Mouse (Mus musculus) thymus, postnatal 4 days (tissue): ENCODE data around the gene Podxl2.

Experiments
- DNase-seq: peaks from one replicate; pipeline ENCODE4 v3.0.0; 2021

Gene Podxl2

DNA sequence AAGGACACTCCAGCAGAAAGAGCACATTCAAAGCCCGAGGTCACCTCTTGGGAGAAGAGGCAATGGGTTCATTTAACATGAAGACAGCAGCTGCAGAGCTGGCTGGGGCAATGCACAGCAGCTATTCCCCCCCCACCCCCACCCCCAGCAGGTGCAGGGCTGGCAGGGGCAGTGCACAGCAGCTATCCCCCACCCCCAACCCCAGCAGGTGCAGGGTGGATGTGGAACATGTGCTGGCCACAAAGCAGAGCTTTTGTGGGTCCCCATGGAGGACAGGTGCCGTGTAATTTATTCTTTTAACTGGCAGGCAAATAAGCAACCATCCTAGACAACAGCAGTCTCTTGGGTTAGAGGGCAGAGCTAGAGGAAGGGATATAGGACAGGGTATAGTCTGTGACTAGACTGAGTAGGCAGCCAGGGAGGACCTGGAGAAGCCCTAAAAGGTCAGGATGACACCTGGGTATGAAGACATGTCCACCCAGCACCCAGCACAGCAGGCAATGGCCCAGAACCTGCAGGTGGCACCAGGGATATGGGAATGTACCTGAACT, 11.6 kb upstream of the Podxl2 start:
- peak; percentile 77 for DNase-seq

DNA sequence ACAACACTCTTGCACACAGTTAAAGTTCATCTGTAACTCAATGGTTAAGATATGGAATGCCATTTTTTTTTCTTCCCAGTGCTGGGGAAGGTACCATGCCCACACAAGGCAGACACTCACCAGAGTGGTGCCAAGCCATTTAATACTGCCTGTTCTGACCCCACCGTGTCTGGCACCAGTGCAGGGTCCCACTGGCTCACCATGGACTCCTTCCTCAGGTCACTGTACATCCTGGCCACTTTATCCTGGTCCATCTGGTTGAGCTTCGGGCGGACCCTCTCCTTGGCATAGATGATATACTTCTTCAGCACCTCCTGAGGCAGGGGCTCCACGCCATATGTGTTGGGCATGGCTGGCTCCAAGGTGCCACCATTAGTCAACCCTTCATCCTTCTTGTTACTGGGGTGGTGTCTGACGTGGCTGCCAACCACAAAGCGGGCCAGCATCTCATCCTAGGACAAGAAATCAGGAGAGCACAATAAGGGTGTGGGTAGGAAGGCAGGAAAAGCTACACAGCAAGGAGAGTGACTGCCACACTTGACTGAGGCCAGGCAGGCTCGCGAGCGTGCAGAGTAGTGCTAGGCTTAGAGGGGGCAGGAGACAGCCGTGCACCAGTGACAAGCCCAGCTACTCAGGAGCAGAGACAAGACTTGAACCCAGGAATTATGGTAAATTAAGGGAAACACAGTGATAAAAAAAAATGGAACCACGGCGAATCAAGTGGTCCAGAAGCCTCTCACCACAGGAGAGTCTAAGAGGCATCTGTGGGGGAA, 11.0 kb upstream of the Podxl2 start:
- no peak for DNase-seq

DNA sequence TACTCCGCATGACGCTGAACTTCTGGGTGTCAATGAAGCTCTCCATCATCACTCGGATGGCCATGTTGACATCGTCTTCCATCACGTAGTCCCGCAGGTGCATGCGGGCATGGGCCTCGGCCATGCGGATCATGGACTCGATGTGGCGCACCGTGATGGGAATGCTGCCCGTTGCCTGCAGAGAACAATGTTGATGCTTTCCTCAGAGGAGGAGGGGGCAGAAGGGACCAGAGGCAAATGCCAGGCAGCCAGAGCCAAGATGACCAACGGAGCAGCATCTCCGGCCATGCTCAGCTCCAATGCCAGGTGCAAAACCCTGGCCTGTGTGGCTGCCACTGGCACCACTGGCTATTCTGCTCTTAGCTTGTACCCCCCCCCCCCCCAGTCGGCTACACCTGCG, 9.8 kb upstream of the Podxl2 start:
- no peak for DNase-seq

DNA sequence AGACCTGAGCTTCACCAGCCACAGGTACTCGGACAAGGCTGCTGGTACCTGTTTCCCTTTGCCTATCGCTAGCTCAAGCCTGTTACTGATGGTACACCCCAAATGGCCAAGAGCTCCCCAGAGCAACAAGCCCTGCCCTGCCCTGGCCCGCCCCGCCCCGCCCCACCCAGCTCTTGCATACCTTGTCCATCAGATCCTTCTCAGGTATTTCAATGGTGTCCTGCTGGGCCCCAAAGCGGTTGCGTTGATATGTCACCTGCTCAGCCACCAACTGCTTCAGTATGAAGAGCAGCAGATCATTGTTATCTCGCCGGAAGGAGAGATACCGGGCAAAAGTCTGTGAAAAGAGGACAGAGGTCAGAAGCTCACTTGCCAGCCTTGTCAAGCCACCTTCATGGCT, 9.4 kb upstream of the Podxl2 start:
- DNase-seq = no peak

DNA sequence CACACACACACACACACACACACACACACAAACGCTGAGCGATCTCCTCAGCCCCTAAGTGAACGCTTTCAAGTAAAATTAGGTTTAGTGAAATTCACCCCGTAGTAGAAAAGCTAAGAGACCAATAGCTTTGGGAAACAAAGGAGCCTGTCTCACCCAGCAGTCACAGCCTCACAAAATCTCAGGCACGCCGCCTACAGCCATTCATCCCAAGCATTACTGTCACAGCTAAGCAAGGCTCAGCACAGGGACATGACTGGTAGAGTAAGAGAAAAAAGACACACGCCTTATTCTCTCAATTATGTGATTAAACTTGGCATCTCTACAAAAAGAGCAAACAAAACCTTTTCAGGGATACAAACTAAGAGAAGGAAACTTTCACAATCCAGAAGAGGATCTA, 6.5 kb upstream of the Podxl2 start:
- DNase-seq = no peak

DNA sequence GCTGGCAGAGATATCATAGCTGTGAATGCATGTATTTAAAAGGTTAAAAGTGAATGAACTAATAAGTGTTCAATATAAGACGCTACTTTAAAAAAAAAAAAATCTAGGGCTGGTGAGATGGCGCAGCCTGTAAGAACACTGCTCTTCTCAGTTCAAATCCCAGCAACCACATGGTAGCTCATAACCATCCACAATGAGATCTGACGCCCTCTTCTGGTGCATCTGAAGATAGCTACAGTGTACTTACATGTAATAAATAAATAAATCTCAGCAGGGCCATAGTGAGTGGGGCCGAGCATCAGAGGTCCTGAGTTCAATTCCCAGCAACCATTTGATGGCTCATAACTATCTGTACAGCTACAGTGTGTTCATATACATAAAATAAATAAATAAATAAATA, 4.6 kb upstream of the Podxl2 start:
- no peak for DNase-seq

DNA sequence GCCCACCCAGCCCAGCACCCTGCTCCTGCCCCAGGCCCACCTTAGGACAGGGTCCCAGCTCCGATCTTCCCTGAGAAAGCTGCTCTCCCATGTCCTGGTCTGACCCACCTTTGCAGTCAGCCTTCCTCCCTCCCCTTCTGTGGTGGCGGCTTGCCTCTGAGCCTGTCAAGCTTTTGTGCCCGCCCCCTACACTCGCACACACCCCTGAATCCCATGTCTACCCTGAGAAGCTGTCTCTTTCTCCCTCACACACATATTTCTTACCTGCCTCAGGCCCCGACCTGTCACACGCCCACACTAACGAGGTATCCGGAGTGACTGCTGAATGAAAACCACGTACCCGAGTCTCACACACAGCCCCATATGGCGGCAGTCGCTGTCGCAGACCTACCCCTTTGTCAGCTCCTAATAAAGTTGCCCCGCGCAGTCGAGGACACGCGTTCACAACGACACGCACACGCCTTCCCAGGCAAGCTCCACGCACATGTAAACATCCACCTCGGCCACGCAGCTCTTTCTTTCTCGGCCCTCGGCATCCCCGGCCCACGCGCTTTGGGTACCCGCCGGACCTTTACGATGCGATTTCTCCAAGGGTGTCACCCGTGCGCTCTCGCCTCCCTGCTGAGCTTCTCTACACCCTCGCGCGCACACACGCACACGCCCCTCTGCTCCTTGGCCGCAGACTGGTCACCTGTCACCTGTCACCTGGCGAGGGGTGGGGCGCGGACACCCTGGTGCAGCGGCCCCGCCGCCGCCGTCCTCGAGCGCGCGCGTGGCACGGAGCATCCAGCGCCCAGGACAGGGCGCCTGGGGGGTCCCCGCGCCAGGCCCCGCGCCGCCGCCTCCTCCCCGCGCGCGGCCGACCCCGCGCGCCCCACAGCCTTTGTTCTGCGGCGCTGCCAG, 628 bp downstream of the Podxl2 start:
- DNase-seq = peak; percentile 59

DNA sequence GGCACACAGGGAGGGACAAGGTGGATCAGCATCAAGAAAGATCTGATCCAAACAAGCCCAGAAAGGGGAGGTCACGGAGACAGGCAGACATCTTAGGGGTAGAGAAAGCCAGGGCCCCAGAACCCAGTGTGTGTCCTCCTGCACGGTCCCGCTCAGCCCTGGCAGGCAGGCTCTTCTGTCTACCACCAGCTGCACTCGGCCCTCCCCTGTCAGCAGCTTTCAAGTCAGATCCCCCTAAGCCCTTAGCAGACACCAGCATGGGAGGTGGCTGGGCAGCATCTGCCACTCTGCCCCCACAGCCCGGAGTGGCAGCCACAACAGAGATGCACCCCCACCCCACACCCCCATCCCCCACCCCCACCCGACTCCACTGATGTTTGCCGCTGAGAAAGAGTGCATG, 2.0 kb downstream of the Podxl2 start:
- DNase-seq = peak; percentile 63

DNA sequence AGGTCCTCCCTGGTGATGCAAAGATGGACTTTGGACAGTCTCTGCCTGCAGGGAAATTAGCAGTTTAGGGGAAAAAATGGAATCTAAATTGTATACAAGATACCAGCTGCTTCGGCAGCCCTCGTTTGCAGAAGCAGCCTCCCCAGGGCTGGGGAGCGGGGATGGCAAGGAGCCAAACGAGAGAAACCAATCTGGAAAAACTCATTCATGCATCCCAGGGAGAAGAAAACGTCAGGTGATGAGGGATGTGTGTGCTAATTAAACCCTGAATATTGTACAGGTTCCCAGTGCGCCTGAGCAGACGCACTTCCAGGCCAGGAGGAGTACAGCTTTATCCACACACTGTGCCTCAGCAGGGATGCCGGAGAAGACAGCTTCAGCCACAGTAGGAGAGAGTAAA, 3.3 kb downstream of the Podxl2 start:
- no peak for DNase-seq

DNA sequence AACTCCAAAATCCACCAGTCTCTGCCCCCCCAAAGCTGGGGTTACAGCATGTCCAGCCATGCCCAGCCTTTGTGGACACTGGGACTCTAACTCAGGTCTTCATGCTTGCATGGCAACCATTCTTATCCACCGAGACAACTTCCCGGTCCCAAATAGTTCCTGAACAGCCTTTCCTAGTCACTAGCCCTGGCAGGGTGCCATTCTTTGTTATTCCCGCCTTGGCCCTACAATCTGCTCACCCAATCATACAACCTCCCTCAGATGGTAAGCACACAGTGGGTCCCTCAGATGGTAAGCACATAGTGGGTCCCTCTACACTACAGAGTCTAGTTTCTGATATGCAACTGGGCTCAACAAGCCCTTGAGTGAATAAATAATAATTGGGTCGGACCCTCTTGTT, 4.2 kb downstream of the Podxl2 start:
- DNase-seq = no peak

DNA sequence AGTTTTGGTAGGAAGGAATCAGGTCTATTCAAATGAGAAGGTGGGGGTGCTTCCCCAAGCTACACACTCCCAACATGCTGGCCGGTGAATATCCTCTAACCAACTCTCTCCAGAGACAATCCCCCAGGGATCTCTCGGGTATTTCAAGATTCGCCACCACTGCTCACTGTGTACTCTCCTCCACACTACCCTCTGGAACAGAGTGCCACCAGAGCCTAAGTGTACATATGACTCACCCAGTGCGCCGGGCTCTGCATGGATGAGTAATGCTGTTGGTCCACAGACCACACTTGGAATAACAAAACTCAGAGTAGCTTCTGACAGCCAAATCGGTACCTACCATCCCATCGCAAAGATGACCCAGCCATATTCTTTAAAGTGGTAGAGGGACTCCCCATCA, 5.4 kb downstream of the Podxl2 start:
- no peak for DNase-seq

DNA sequence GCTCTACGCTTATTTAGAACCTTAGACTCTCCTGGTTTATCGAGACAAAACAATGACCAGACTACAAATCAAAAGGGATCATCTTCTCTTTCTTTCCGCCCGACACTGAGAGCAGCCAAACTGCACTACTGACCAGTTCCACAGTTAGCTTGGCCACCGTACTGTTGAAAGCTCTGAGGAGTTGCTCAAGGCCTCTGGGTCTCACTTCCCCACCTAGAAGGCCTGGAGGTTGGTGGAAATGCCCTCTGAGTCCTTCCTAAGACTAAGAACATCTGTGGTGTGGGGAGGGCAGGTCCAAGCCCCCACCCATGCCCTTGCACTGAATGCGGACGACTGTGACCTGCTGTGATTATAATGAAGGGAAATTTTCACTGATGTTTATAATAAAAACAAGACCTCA, 9.1 kb downstream of the Podxl2 start:
- no peak for DNase-seq

DNA sequence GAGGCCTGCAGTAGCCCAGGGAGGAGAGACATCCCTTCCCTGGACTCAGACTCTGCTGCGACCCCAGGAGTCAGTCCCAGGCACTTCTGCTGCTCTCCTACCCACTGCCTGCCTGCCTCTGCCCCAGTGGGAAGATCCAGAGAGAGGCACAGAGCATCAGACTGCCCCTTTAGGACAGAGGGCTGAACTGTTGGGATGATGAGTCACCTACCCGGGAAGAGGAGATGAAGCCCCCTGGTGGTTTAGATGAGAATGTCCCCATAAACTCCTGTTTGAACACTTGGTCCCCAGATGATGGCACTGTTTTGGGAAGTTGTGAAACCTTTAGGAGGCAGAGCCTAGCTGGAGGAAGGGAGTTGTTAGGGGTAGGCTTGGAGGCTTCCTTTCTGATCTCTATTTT, 13.9 kb downstream of the Podxl2 start:
- DNase-seq = peak; percentile 32

DNA sequence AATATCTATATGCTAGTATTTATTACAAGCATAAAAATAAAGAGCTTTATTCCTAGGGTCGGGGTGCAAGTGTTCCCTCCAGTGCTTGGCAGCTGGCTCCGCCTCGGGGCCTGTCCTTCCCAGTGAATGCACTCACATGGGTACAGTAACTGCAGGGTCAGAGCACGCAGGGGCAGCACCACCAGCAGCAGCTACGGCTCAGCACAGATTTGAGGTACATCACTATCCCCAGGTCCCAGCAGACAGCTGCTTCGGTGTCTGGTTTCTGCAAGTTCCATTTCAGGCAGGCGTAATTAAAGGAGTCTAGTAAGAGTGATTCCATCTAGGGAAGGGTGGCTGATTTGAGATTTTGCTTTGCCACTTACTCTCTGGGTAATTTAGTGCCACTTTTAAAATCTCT, 16.5 kb downstream of the Podxl2 start:
- DNase-seq = no peak

DNA sequence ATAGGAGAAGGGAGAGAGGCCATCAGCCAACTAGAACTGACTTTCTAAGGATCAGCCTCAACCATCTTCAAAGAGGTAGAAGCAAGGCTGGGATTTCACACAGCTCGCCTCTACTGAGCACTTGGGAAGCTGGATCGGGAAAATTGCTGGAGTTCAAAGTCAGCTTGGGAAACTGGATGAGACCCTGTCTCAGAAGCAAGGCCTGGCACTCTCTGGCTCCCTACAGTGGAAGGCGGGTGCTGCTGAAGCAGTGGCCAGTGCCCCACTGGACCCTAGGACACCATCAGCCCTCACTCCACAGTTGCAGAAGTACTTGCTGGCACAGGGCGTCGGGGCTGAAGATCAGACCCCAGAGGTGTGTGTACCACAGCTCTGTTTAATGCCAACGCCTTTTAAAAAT, 17.0 kb downstream of the Podxl2 start:
- no peak for DNase-seq

DNA sequence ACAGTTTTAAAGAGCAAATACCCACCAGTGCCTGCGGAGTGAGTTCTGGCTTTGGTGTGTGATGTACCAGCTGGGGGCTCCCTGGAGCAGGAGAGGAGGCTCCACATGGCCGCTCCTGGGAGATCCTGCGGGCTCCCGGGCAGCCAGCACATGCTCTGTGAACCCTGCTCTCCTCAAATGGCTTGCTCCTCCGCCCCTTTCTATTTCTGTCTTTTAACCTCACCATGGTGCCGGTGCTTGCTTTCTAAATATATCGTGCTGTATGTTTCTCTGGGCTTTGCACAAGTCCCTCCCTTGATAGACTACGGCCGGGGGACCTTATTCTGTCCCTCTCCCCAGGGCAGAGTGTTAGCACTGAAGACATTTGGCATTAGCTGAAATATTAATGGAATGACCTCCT, 17.6 kb downstream of the Podxl2 start:
- DNase-seq = no peak

DNA sequence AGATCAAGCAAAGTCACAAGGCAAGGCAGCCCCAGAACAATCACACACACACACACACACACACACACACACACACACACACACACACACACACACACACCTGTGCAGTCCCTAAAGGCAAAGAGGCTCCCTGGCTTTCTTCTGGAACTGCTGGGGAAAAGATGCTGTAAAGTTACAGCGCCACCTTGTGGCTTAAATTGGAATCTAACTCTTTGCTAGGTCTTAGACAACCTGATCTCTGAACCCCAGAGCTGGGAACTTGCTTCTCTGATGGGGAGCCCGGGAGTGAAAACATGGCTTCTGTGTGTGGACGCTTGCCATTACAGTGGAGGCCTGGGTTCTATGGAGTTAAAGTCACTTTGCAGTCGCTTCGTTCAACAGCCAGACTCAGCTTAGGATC, 19.2 kb downstream of the Podxl2 start:
- DNase-seq = peak; percentile 69

DNA sequence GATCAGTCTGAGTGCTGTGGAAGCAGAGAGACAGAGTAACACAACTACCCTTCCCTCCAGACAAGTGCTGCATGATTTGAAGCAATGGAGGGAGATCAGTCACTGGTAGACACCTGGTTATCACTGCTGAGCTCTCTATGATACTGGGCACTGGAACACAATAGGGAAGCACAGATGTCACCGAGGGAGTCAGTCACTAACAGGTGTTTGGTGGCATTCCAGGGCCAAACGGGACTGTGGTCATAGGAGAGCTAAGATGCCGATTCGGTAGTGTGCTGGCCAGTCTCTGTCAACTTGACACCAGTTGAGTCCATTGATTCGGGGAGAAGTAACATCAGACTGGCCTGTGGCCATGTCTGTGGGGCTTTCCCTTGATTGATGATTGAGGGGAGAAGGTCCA, 20.3 kb downstream of the Podxl2 start:
- DNase-seq = no peak

DNA sequence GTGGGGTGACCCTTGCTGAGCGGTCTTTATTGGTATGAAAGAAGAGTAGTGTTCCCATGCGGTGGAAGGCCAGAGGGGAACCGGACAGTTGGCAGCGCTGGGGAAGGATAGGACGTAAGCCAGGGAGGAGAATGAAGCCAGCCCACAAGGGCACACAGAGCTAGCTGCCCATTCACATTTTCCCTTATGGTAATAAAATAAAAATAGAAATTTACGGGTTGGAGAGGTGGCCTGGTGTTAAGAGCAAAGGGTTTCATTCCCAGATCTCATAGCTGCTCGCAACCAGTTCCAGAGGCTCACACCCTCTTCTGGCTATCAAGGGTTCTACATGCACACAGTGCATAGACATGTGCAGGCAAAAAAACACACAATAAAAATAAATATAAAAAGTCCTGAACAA, 24.8 kb downstream of the Podxl2 start:
- DNase-seq = no peak

DNA sequence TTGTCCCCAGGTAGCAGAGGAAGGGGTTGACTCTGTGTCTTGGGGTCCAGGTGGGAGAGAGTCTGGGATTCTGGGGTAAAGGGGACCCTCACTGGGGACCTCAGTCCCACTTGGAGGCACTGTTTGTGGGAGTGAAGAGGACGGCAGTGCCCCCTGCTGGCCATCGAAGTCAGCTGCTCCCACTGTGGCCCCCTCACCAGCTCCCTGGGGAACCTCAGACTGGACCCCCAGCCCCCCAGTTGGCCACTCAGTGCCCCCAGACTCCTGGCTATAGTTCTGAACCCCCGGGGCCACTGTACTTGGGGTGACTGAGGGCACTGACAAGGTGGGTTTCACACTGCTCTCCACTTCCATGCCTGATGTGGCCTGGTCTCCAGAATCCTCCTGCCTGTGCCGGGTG, 25.6 kb downstream of the Podxl2 start:
- peak; percentile 79 for DNase-seq

DNA sequence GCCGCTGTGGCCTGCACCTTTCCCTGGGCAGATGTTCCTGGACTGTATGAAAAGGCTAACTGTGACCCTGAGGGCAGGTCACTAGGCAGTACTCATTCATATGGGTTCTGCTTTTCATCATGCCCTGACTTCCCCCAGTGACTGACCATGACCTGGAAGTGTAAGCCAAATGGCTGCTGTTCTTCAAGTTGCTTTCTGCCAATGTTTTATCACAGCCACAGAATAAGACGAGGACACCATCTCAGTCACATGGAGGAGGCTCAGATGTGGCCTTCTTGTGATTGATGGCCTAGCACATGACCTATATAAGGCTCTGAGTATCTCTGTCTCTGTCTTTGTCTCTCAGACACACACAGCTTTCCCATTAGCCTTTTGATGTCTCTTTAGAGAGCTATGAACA, 27.3 kb downstream of the Podxl2 start:
- DNase-seq = no peak

DNA sequence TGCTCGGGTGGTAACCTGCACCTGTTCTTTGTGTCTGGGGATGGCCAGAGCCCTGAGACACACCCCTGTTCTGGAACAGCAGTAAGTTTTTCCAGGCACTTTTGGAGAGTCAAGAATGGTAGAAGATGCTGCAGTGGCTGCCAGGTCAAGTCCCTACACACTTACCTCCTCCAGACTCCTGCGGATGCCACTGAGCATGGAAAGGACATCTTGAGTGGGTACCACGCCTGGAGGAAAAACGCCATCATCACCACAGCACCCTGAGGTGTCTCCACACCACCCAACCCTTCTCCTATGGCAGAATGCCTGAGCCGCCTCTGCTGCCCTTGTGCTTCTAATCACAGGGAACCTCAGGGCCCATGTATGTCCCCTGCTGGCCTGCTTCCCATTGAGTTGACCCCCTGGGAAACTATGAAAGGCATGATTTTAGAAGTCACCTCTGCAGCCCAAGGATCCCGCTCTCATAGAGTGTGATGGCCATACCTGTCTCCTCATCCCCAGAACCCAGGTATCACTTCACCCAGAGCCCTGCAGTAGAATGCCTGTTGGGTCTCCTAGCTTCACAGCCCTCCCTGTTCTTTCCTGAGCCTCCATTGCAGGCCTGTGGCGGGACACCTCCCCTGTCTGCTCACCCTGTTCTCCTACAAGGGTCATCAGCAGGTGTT, 29.8 kb downstream of the Podxl2 start:
- DNase-seq = no peak
